Mouse (Mus musculus): ENCODE results near the gene Hbb-bs. TPM values are rescaled to one million over a fixed set of nuclear protein-coding genes. Genes with fewer than 3 reads are reported as not detected.
"Not testable (repeated sequence)": the region's sequence is repeated elsewhere in the genome, so short reads cannot be mapped to it uniquely, and the experiment has no call there.

Hbb-bs gene
- total RNA-seq (2021): 100 to 1,000 TPM; 487 to 924 TPM

- DNase-seq (ENCODE audit: extremely low spot score in 1 of 2, low spot score in 2 of 2): no peak
- intact Hi-C loops (cut with DNase I): no loop called here
Observed at GRCm38 (mm10) chr7:103827808-103828207, at the start of gene Hbb-bs. Hbb-bs (minus strand) TSS chr7:103828096.

DNA sequence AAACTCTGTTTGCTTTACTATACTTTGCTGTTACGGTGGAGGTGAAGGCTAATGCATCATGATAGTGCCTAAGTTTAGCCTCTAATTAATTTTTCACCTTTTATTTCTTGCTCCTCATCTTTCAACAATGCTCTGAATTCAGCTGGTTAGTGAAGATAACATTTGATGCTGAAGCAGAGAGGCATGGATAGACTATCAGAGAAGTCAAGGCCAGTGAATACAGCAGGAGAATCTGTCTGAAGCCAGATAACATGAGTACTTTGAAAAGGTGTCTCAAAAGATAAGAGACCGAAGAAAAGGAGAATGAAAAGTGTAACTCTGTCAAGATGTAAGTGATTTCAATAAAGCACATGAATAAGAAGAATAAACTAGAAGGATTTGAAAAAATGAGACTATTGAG, 49.2 kb upstream of the Hbb-bs start:
- no peak for DNase-seq (ENCODE audit: extremely low spot score in 1 of 2, low spot score in 2 of 2)
- intact Hi-C loops (cut with DNase I): loop anchor here (10.0 kb wide), 1 partner anchor 1222 kb away; the partner anchor contains the start of gene Olfr555

DNA sequence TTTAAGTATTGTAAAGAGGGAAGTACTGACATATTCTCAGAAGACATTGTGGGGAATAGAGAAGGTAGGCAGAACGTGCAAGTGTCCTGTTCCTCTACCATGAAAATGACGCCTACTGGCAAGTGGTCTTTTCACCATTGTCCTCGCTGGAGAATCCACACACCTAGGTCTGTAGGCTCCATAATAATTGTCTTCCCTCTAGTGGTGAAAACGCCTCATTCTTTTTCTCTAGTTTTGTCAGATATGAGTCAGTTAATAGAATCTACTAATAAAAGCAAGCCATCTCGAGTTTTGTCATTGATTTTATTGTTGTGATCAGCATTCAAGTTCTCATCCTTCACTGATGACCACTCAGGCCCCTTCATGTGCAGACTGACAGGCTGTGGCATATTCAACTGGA, 46.6 kb upstream of the Hbb-bs start:
- DNase-seq (ENCODE audit: extremely low spot score in 1 of 2, low spot score in 2 of 2): no peak
- intact Hi-C loops (cut with DNase I): loop anchor here (5.0 to 10.0 kb wide), 2 partner anchors 1220 to 1362 kb away; partner anchors contain the start of gene Olfr555

DNA sequence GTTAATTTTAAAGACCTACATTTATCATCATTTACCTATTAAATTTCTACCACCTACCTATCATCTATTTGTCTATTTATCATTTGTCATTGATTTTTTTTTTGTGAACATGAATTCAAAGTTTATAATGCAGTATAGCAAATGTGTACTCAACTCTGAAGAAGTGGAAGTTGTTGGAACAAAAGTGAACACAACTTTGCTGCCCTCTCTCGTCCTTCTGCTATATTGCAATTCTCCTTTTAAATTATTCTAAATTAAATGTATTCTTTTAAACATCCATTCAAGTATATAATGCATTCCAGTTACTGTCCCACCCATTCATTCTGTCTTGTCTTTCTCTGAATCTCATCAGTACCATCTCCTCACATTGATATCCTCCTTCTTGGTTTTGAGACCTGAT, 45.2 kb upstream of the Hbb-bs start:
- peak in 1 of 2 experiments; percentile 3 for DNase-seq (ENCODE audit: extremely low spot score in 1 of 2, low spot score in 2 of 2)
- intact Hi-C loops (cut with DNase I): loop anchor here (5.0 to 10.0 kb wide), 2 partner anchors 1218 to 1361 kb away; partner anchors contain the start of gene Olfr555

- intact Hi-C loops (cut with DNase I): loop anchor here (5.0 to 10.0 kb wide), 2 partner anchors 1216 to 1358 kb away; partner anchors contain the start of gene Olfr555
- no peak for DNase-seq (ENCODE audit: extremely low spot score in 1 of 2, low spot score in 2 of 2)
Observed at GRCm38 (mm10) chr7:103870667-103871066, 42.8 kb upstream of the Hbb-bs start.

DNA sequence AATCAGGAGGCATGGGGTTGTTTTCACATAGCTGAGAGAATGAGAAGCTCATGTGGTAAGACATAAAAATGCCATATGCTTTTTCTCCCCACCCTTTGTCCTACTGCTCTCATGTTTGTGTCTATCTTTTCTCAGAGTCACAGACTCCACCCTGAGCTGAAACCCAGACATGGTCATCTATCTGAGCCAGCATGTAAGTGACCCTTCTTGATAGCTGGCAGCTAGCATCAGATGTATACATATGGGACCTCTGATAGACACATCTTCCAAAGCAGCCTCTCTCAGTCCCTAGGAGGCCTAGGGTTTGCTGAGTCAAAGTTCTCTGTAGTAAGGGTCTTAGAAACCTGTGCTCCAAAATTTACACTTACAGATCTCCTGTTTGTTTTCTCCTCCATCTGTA, 37.8 kb upstream of the Hbb-bs start:
- intact Hi-C loops (cut with DNase I): loop anchor here (10.0 kb wide), 1 partner anchor 911 kb away; the partner anchor contains the start of gene Olfr575
- no peak for DNase-seq (ENCODE audit: extremely low spot score in 1 of 2, low spot score in 2 of 2)

DNA sequence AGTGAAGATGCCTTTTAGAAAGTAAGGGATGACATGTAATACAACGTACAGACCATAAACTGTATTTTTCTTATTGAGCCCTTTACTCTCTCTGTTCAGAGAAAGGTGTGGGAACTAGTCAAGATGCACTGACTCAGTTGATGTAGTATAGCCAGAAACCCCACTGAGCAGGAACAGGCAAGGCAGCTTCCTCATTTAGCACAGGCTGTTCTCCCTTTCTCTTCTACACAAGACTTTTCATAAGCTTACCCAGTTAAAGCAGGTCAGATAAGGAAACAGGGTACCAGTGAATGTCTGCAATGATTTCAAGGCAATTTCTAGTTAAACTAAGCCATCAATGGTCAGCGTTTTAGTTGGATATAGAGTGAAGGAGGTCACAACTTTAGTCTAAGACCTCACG, 33.6 kb upstream of the Hbb-bs start:
- no peak for DNase-seq (ENCODE audit: extremely low spot score in 1 of 2, low spot score in 2 of 2)
- intact Hi-C loops (cut with DNase I): loop anchor here (10.0 kb wide), 1 partner anchor 907 kb away; the partner anchor contains the start of gene Olfr575

GRCm38 (mm10) chr7:103860855-103861254, 33.0 kb upstream of the Hbb-bs start:
- intact Hi-C loops (cut with DNase I): loop anchor here (10.0 kb wide), 1 partner anchor 906 kb away; the partner anchor contains the start of gene Olfr575
- DNase-seq (ENCODE audit: extremely low spot score in 1 of 2, low spot score in 2 of 2): no peak

DNA sequence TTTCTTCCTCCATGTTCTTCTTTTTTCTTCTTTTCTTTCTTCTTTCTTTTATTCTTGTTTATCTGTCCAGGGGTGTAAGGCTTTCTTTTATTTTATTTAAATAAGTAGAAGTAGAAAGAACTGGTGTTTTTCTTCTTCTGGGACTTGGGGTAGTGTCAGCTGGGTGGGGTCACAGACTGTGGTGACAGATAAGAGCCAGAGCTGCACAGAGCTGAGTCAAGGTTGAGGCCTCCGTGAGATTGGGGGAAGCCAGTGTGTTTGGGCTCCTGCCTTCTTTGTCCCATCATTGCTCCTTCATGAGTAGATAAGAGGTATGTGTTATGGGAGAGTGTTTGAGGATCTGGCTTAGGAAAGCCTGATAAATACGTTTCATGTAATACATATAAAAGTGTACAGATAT, 31.2 kb upstream of the Hbb-bs start:
- intact Hi-C loops (cut with DNase I): no loop called here
- no peak for DNase-seq (ENCODE audit: extremely low spot score in 1 of 2, low spot score in 2 of 2)

- intact Hi-C loops (cut with DNase I): no loop called here
- no peak for DNase-seq (ENCODE audit: extremely low spot score in 1 of 2, low spot score in 2 of 2)
Observed at GRCm38 (mm10) chr7:103854669-103855068, 26.8 kb upstream of the Hbb-bs start.

DNA sequence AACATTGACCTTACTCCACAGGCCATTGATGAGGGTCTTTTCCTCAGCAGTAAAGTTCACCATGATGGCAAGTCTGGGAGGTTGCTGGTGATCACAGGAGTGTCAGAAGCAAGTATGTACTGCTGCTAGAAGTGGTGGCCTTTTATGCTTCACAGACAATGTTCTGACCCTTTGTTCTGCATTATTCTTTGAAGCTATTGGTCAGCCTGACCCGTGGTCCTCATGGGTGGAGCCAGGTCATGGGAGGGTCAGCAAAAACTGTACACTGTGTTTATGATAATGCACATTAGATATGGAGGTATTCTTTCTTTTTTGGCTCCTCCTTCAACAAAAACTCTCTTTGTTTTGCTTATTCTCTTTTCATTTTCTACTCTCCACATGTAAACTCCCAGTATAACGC, 25.2 kb upstream of the Hbb-bs start, which contains the start of gene Hbb-y:
Gene Hbb-y, minus strand, starts transcription at position 127 of the 400 bp plus-strand sequence.
- intact Hi-C loops (cut with DNase I): no loop called here
- DNase-seq (ENCODE audit: extremely low spot score in 1 of 2, low spot score in 2 of 2): no peak

- intact Hi-C loops (cut with DNase I): no loop called here
- no peak for DNase-seq (ENCODE audit: extremely low spot score in 1 of 2, low spot score in 2 of 2)
Observed at GRCm38 (mm10) chr7:103844525-103845325, 16.8 kb upstream of the Hbb-bs start.

DNA sequence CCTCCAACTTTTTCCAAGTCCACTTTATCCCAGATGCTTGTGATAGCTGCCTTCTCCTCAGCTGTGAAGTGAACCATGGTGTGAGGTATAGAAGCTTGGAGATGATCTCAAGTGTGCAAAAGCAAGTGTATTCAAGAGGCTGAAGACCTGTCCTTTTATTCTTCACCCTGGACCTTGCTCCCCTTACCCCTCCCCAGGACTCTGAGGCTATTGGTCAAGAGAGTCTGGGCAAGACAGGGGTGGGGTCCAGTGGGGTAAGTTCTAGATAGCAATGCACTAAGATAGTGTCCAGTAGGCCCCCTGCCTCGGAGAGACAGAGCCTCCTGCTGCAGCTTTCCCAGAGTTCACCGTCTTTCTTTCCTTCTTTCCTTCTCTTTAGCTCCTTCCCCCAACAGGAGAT, 15.1 kb upstream of the Hbb-bs start, which contains the start of gene Hbb-bh1:
Gene Hbb-bh1, minus strand, starts transcription at position 131 of the 400 bp plus-strand sequence.
- no peak for DNase-seq (ENCODE audit: extremely low spot score in 1 of 2, low spot score in 2 of 2)
- intact Hi-C loops (cut with DNase I): no loop called here

DNA sequence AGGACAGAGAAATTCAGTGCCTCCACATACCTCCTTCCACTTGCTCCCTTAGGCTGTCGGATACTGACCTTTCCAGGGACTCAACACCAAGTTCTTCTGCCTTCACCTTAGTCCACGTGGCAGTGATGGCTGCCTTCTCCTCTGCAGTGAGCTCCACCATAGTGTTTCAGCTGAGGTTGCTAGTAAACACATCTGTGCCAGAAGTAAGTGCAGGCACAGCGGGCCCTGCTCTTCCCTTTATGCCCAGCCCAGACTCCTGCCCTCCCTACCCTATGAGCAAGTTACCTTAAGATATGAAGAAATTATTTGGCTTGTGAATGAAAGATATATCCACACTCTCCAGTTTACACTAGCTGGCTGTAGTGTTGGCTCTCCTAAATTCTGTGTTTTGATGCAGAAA, 12.4 kb upstream of the Hbb-bs start, which contains the start of gene Hbb-bh2:
Gene Hbb-bh2, minus strand, starts transcription at position 253 of the 400 bp plus-strand sequence.
- DNase-seq (ENCODE audit: extremely low spot score in 1 of 2, low spot score in 2 of 2): no peak
- intact Hi-C loops (cut with DNase I): no loop called here

- intact Hi-C loops (cut with DNase I); DNase-seq (ENCODE audit: extremely low spot score in 1 of 2, low spot score in 2 of 2): not testable (repeated sequence)
Observed at GRCm38 (mm10) chr7:103827139-103827538, 757 bp downstream of the Hbb-bs start.

DNA sequence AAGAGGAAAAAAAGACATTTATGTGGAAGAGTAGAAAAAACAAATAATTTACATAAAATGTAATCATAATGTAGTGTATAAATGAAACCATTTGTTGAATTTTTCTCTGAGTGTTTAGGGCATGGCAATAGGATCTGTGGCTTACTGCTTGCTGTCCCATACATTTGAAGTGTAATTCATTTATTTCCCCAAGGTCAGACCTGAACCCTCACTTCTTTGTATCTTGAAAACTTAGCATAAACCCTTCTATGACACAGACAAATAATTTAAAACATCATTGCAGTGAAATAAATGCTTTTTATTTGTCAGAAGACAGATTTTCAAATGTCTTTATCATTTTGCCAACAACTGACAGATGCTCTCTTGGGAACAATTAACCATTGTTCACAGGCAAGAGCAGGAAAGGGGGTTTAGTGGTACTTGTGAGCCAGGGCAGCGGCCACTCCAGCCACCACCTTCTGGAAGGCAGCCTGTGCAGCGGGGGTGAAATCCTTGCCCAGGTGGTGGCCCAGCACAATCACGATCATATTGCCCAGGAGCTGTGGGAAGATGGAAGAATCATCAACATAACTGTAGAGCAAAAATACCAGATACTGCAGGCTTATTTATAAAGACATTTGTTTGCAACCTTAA, 1.5 kb downstream of the Hbb-bs start:
- no peak for DNase-seq (ENCODE audit: extremely low spot score in 1 of 2, low spot score in 2 of 2)
- intact Hi-C loops (cut with DNase I): no loop called here

DNA sequence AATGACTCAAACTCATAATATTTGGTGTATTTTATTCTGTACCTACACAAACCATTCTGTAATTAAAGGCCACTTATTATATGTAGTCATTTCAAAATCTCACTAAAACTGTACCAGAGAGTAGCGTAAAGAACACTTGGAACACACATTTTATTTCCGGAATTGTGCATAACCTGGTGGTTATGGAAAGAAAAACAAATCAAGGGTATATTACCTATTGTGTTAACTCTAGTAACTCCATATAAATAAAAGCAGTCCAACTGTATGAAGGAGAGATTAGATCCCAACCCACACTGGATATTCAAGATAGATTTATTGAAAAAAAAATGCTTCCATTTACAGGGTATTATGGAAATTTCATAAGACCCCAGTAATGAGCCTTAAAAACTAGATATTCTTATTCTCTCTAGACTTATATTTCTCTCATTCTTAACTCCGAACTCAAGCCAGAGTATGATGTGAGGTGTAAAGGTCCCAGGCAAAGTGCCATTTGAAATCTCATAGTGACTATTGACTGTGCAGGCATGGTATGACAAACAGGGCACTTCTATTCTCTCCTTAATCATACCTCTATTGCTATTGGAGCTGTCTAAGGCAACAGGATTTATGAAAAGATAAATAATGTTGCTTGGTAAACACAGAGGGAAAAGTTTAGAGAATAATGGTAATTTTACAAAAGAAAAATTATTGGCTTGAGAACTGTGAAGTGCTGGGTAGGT, 2.2 kb downstream of the Hbb-bs start:
- intact Hi-C loops (cut with DNase I): no loop called here
- DNase-seq (ENCODE audit: extremely low spot score in 1 of 2, low spot score in 2 of 2): no peak

GRCm38 (mm10) chr7:103824597-103824996, 3.3 kb downstream of the Hbb-bs start:
- no peak for DNase-seq (ENCODE audit: extremely low spot score in 1 of 2, low spot score in 2 of 2)
- intact Hi-C loops (cut with DNase I): no loop called here

GRCm38 (mm10) chr7:103815085-103815484, 12.8 kb downstream of the Hbb-bs start:
- intact Hi-C loops (cut with DNase I); DNase-seq (ENCODE audit: extremely low spot score in 1 of 2, low spot score in 2 of 2): not testable (repeated sequence)
